Mouse (Mus musculus): Measurements from ENCODE around the gene Pih1d1.

Gene Pih1d1

GRCm38 (mm10) chr7:45126844-45127699 is 27.0 kb upstream of the Pih1d1 start:
- DNase-seq (ENCODE audit: low spot score), result peak; percentile 37

- no peak for DNase-seq (ENCODE audit: low spot score)
These were observed 26.3 kb upstream of the Pih1d1 start for GRCm38 (mm10) chr7:45127700-45128224.

- peak; percentile 99 for DNase-seq (ENCODE audit: low spot score)
These were observed 25.4 kb upstream of the Pih1d1 start, which contains the start of gene Rpl13a for GRCm38 (mm10) chr7:45128624-45129246. Gene Rpl13a (minus strand): TSS chr7:45128761.

- peak; percentile 79 for DNase-seq (ENCODE audit: low spot score)
These were observed 24.8 kb upstream of the Pih1d1 start for GRCm38 (mm10) chr7:45129318-45129717.

GRCm38 (mm10) chr7:45129776-45130512 is 24.2 kb upstream of the Pih1d1 start:
- no peak for DNase-seq (ENCODE audit: low spot score)

DNA sequence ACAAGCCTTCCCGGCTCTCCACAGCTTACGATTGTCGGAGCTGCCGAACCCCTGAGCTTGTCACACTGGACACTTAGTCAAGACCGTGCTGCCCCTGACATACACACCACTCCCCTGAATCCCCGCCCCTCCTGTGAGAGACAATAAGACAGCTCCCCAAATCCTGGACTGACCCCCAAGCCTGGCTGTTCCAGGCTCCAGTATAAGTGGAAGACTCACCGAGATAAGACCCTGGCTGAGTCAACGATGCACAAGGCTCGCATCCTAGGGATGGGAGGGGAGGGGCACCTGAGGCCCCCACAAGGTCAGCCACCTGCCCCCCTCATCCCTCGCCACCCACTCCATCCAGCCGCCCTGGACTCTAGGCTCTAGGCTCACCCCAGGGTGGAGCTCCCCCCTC is 22.3 kb upstream of the Pih1d1 start:
- no peak for DNase-seq (ENCODE audit: low spot score)

- no peak for DNase-seq (ENCODE audit: low spot score)
These were observed 20.5 kb upstream of the Pih1d1 start for GRCm38 (mm10) chr7:45133446-45134159.

DNA sequence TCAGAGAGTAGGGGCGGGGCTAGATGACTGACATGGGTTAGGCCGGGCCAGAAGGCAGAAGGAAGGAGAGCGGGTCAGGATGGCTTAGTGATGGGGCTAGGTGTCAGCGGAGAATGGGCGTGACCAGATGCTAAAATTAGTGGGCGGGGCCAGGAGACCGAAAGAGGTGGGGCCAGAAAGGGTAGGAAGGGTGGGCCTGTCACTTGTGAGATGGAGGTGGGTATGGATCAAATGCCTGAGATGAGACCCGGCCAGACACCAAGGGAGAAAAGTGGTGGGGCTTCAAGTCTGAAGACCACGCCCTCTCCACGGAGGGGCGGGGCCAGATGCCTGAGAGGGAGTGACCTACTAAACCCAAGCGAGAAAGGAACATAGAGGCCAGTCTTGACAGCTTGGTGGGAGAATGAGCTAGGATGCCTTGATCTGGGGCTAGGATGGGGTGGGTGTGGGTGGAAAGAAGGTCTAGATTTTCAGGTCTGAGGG is 19.5 kb upstream of the Pih1d1 start:
- DNase-seq (ENCODE audit: low spot score), result no peak

GRCm38 (mm10) chr7:45135370-45135769 is 18.7 kb upstream of the Pih1d1 start:
- DNase-seq (ENCODE audit: low spot score), result no peak

DNA sequence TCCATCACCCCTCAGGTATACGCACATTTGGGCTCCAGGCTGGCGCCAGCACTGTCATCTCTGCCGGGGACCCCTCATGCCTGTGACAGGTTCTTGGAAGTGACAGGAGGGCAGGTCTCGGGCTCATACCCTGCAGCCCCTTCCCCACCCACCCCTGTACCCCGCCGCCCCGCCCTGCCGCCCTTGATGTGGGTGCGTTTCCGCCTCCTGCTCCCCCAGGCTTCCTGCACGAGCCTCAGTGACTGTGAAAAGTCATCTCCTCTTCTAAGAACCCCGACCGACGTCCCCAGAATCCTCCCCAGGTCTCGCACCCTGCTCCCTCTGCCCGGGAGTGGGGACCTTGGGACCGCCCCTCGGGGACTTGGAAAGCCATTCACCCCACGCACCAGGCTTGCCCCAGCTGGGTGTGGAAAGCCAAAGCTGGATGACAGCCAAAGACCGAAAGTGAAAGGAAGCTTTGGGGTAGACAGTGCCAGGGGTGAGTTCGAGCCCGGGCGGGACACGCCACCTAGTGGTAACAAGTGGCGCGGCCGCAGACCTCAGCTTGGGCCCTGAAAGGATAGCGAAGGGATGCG is 18.0 kb upstream of the Pih1d1 start, which contains the start of the genes Gm45713 and Flt3l:
TSS of gene Gm45713 (minus strand) at position 239 of the 575 bp plus-strand sequence.
TSS of gene Flt3l (minus strand) at position 440 of the 575 bp plus-strand sequence.
- DNase-seq (ENCODE audit: low spot score), result peak; percentile 90

GRCm38 (mm10) chr7:45137171-45138006 is 16.7 kb upstream of the Pih1d1 start:
- no peak for DNase-seq (ENCODE audit: low spot score)

DNA sequence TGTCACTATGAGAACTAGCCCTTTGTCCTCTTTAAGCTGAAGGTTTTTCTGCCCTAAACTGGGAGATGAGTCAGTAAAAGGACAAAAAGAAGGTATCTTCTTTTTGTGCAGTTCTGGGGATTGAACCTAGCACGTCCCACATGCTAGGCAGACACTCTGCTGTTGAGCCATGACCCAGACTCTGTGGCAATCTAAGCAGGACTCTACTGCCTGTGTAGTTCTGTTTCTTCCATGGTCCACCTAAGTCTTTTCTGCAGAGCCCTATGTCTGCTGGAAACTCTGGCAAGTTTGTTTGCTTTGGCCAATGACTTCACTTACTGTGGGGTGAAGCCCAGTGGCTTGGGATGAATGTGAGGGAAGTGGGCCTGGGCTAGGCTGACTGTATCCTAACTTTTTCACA is 15.7 kb upstream of the Pih1d1 start:
- DNase-seq (ENCODE audit: low spot score), result no peak

GRCm38 (mm10) chr7:45139904-45140723 is 14.0 kb upstream of the Pih1d1 start:
- no peak for DNase-seq (ENCODE audit: low spot score)

DNA sequence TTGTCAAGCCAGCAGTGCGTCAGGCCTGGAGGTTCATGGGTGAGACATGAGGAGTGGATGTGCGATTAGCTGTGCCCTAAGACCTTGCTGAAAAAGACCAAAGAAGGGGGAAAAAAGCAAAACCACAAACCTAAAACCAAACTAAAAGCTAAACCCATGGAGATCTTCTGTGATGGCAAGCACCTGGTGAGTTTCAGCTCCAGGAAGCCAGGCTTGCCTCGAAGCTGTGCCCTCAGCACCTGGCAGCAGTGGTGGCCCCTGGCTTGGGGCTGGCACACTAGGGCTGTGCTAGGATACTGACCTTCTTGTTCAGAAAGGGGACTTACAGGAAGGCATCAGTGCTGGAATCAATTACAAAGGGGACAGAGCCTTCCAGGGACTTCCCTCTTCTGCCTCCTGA is 12.8 kb upstream of the Pih1d1 start:
- DNase-seq (ENCODE audit: low spot score), result no peak

DNA sequence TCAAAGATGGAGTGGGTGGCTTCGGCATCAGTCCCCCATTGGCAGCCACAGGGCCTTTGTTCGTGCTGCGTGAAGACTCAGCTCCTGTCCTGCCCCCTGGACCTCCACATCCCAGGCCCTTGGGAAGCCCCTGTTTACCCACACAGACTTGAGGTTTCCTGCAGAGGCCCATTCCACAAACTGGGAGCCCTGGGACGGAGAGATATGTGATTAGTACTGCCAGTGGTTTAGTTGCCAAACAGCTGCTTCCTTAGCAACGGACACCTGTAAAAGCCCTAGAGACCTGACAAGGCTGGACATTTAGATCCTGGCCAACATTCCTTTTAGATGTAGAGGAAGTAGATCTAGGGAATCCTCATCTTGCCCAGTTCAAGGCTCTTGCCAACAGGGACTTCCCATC is 12.2 kb upstream of the Pih1d1 start:
- no peak for DNase-seq (ENCODE audit: low spot score)

DNA sequence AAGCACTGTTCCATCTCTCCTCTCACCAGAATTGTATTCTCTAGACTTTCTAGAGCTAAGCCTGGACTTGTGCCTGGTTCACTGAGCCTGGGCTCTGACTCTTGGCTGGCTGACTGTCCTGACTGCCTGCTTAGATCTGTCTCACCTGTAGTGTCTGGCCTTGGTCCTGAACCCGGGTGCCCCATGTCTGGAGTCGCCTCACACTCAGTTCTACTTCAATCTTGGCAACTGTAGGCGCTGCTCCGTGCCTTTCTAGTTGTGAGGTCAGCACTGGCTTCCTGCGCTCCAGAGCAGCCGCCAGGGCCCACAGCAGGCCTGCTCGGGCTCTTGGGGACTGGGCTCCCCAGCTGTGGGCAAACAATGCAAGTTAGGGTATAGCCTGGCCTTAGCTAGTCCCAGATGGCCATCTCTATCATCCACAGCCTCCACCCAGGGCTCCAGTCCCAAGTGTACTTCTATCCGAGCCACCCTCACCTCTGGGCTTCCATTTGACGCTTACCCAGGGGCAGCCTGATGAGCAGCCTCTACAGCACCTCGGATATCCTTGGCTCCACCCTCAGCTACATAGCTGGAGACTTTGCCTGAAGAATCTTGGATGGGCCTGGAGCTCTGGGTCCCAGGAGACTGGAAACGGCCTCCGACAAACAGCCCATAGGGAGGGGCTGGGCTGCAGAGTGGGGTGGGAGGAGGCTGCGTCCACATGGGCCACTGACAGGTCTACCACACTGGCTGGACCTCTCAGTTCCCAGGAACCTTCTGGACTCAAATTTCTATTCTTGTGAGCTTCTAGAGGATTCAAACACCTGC is 9.5 kb upstream of the Pih1d1 start:
- DNase-seq (ENCODE audit: low spot score), result no peak

GRCm38 (mm10) chr7:45145460-45145859 is 8.6 kb upstream of the Pih1d1 start:
- DNase-seq (ENCODE audit: low spot score), result no peak

DNA sequence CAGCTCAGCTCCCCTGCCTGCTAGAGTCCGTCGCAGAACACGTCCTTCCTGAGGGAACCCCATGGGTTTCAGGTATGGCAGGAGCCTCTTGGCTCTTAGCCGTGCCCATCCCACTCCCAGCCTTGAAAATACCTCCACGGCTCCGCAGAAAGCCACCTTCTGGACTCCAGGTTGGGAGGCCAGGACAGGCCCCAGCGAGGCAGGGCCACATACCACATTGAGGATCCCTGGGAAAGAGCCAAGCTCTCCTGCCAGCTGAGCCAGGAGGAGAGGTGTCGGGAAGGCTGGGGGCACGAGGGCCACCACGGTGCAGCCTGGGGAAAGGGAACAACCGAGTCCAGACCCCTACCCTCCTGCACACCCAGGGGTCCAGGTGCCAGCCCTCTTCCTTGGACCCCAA is 6.8 kb upstream of the Pih1d1 start:
- no peak for DNase-seq (ENCODE audit: low spot score)

All from MN1 (cell line).